Mouse (Mus musculus): ENCODE measurements around the gene Pnpla1. TPM values are rescaled to one million over a fixed set of nuclear protein-coding genes. Genes with fewer than 3 reads are reported as not detected.
"Not testable (repeated sequence)": the region's sequence is repeated elsewhere in the genome, so short reads cannot be mapped to it uniquely, and the experiment has no call there.

Gene Pnpla1
- polyA plus RNA-seq, 2 experiments = 2.7 to 4.5 TPM

DNA sequence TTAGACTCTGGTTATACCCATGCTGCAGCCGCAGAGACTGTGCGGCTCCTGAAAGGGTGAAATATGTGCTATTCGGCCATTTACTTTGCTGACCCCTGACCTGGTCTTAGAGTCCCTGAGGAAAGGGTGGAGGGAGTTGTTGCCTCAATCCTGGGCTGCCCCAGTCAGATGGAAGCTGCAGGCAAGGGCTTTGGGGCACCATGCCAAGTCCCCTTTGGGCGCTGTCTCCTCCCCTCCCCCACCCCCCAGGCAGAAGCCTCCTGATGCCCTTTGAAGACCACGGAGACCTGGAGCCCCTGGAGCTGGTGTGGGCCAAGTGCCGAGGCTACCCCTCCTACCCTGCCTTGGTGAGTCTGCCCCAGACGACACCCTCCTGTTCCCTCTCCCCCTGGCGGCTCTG, 27.1 kb upstream of the Pnpla1 start:
- H3K9ac ChIP-seq (ENCODE audit: low read depth, low read length, severe bottlenecking) = no peak overlapping the region
- peaks cover 94% of the 10 kb centered on the region for H3K36me3 ChIP-seq (ENCODE audit: control insufficient read depth, insufficient read depth, low read length)
- H3K4me2 ChIP-seq (replicated peaks; ENCODE audit: low read depth, low read length, severe bottlenecking) = no peak overlapping the region
- H3K27ac ChIP-seq (replicated peaks; ENCODE audit: low read depth, low read length) = no peak overlapping the region
- no peak for TF ChIP-seq POLR2A (IDR thresholded peaks at IDR 0.05; ENCODE audit: borderline replicate concordance, extremely low read depth, insufficient read depth, insufficient read length)
- WGBS = 66% methylated on average over 8 of the region's 8 CpGs
- no peaks in the 10 kb centered on the region for H3K4me1 ChIP-seq (ENCODE audit: control insufficient read depth, insufficient read depth, low read length)
- ATAC-seq (ENCODE audit: low FRiP score, low read depth) (no peak), DNase-seq (ENCODE audit: low spot score) (no peak)
- H3K27me3 ChIP-seq (ENCODE audit: control insufficient read depth, insufficient read depth, low read length) = no peaks in the 10 kb centered on the region
- no peak overlapping the region for H3K4me3 ChIP-seq (replicated peaks; ENCODE audit: low read length)
- no peaks in the 10 kb centered on the region for H3K9me3 ChIP-seq (ENCODE audit: control insufficient read depth, low read length)

DNA sequence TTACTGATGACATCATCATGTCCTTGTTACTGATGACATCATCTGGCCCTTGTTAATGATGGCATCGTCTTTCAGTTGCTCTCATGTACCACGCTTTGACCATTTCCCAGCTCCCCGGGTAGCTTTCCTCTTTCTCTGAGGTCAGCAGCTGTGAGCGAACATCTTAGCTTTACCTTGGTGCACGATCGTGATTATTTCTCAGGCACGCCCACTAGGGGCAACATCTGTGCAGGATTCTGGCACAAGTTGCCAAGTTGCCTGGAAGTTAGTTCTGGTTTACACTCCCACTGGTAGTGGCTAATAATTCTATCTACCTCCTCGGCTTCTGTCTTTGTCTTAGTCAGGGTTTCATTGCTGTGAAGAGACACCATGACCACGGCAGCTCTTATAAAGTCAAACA, 26.2 kb upstream of the Pnpla1 start:
- WGBS = 78% methylated on average over 9 of the region's 9 CpGs
- ATAC-seq (ENCODE audit: low FRiP score, low read depth) = no peak
- H3K4me2 ChIP-seq (replicated peaks; ENCODE audit: low read depth, low read length, severe bottlenecking) = no peak overlapping the region
- no peak for TF ChIP-seq POLR2A (IDR thresholded peaks at IDR 0.05; ENCODE audit: borderline replicate concordance, extremely low read depth, insufficient read depth, insufficient read length)
- H3K9ac ChIP-seq (ENCODE audit: low read depth, low read length, severe bottlenecking) = no peak overlapping the region
- H3K27ac ChIP-seq (replicated peaks; ENCODE audit: low read depth, low read length) = no peak overlapping the region
- no peaks in the 10 kb centered on the region for H3K27me3 ChIP-seq (ENCODE audit: control insufficient read depth, insufficient read depth, low read length)
- no peaks in the 10 kb centered on the region for H3K9me3 ChIP-seq (ENCODE audit: control insufficient read depth, low read length)
- no peaks in the 10 kb centered on the region for H3K4me1 ChIP-seq (ENCODE audit: control insufficient read depth, insufficient read depth, low read length)
- H3K4me3 ChIP-seq (replicated peaks; ENCODE audit: low read length) = no peak overlapping the region
- H3K36me3 ChIP-seq (ENCODE audit: control insufficient read depth, insufficient read depth, low read length) = peaks cover 94% of the 10 kb centered on the region
- no peak for DNase-seq (ENCODE audit: low spot score)

DNA sequence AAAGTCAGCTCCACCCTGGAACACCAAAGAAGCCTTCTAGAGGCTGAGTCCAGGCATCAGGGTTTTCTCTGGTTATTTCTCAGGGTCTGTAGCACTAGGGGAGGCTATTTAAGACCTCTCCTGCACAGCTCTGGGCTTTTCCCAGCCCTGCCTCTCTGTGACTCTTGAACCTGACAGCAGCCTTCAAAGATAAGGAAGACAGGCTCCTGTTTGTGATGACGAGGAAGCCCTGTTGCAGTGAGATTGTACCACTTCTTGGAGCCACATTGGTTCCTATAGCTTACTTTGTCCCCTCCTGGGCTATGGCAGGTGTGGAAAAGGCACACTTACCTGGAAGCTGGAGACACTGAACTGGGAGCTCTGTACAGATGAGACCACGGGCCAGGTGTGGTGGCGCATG, 25.3 kb upstream of the Pnpla1 start:
- Histone ChIP-seq H3K4me3 (replicated peaks; ENCODE audit: low read length) (no peak overlapping the region), H3K9me3 (ENCODE audit: control insufficient read depth, low read length) (no peaks in the 10 kb centered on the region), H3K9ac (ENCODE audit: low read depth, low read length, severe bottlenecking) (no peak overlapping the region), H3K4me1 (ENCODE audit: control insufficient read depth, insufficient read depth, low read length) (no peaks in the 10 kb centered on the region), H3K27me3 (ENCODE audit: control insufficient read depth, insufficient read depth, low read length) (no peaks in the 10 kb centered on the region), H3K27ac (replicated peaks; ENCODE audit: low read depth, low read length) (no peak overlapping the region), H3K4me2 (replicated peaks; ENCODE audit: low read depth, low read length, severe bottlenecking) (no peak overlapping the region), H3K36me3 (ENCODE audit: control insufficient read depth, insufficient read depth, low read length) (peaks cover 95% of the 10 kb centered on the region)
- 94% methylated on average over 3 of the region's 3 CpGs for WGBS
- no peak for DNase-seq (ENCODE audit: low spot score)
- no peak for TF ChIP-seq POLR2A (IDR thresholded peaks at IDR 0.05; ENCODE audit: borderline replicate concordance, extremely low read depth, insufficient read depth, insufficient read length)
- no peak for ATAC-seq (ENCODE audit: low FRiP score, low read depth)

DNA sequence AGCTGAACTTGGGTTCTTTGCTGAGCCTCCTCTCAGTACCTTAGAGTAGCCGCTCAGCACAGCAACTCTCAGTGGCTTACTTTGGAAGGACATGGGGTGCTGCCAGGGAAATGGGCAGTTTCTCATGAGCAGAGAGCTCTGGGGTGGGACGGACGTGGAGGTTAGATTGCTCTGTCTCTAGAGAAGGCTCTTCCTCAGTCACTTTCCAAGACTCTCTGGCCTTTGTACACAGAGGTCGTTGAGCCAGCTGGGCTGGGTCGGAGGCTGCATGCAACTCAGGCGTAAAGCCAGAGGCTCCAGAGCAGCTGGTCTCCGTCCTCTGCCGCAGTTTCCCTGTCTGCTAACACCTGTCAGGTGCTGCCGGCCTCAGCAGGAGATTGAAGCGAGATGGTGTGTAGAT, 23.5 kb upstream of the Pnpla1 start:
- no peak for TF ChIP-seq POLR2A (IDR thresholded peaks at IDR 0.05; ENCODE audit: borderline replicate concordance, extremely low read depth, insufficient read depth, insufficient read length)
- H3K27ac ChIP-seq (replicated peaks; ENCODE audit: low read depth, low read length) = no peak overlapping the region
- peaks cover 95% of the 10 kb centered on the region for H3K36me3 ChIP-seq (ENCODE audit: control insufficient read depth, insufficient read depth, low read length)
- no peak overlapping the region for H3K4me3 ChIP-seq (replicated peaks; ENCODE audit: low read length)
- 81% methylated on average over 10 of the region's 10 CpGs for WGBS
- H3K27me3 ChIP-seq (ENCODE audit: control insufficient read depth, insufficient read depth, low read length) = no peaks in the 10 kb centered on the region
- H3K4me2 ChIP-seq (replicated peaks; ENCODE audit: low read depth, low read length, severe bottlenecking) = no peak overlapping the region
- H3K4me1 ChIP-seq (ENCODE audit: control insufficient read depth, insufficient read depth, low read length) = no peaks in the 10 kb centered on the region
- ATAC-seq (ENCODE audit: low FRiP score, low read depth) = no peak
- DNase-seq (ENCODE audit: low spot score) = no peak
- no peaks in the 10 kb centered on the region for H3K9me3 ChIP-seq (ENCODE audit: control insufficient read depth, low read length)
- H3K9ac ChIP-seq (ENCODE audit: low read depth, low read length, severe bottlenecking) = no peak overlapping the region

DNA sequence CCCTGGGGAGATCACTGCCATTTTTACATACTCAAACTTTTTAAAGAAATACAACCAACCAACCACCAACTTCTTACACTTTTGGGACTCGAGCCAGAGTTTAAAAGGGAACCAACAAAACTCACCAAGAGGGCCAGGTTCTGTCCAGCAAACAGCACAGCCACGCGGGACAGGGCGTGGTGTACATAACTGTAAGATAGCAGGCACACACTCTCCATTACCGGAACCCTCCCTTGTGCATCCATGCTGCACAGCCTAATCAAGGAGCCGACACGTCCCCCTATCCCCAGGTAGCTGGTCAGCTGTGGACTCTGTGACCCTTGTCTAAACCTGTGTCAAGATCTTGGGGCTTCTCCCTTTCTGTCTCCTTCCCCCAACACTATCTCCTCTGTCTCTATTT, 20.4 kb upstream of the Pnpla1 start:
- no peak for TF ChIP-seq POLR2A (IDR thresholded peaks at IDR 0.05; ENCODE audit: borderline replicate concordance, extremely low read depth, insufficient read depth, insufficient read length)
- Histone ChIP-seq H3K4me2 (replicated peaks; ENCODE audit: low read depth, low read length, severe bottlenecking) (no peak overlapping the region), H3K27me3 (ENCODE audit: control insufficient read depth, insufficient read depth, low read length) (no peaks in the 10 kb centered on the region), H3K27ac (replicated peaks; ENCODE audit: low read depth, low read length) (no peak overlapping the region), H3K9ac (ENCODE audit: low read depth, low read length, severe bottlenecking) (no peak overlapping the region), H3K36me3 (ENCODE audit: control insufficient read depth, insufficient read depth, low read length) (peaks cover 64% of the 10 kb centered on the region), H3K4me3 (replicated peaks; ENCODE audit: low read length) (no peak overlapping the region), H3K4me1 (ENCODE audit: control insufficient read depth, insufficient read depth, low read length) (no peaks in the 10 kb centered on the region), H3K9me3 (ENCODE audit: control insufficient read depth, low read length) (no peaks in the 10 kb centered on the region)
- ATAC-seq (ENCODE audit: low FRiP score, low read depth) (no peak), DNase-seq (ENCODE audit: low spot score) (no peak)
- WGBS = 93% methylated on average over 7 of the region's 7 CpGs

DNA sequence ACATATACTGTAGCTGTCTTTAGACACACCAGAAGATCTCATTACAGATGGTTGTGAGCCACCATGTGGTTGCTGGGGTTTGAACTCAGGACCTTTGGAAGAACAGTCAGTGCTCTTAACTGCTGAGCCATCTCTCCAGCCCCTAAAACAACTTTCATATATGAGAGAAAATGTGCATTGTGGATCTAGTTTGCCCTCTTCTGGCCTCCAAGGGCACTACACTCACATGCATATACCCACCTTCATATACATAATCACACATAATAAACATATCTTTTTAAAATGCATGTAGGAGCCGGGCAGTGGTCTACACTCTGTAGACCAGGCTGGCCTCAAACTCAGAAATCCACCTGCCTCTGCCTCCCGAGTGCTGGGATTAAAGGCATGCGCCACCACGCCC, 16.3 kb upstream of the Pnpla1 start:
- not testable (repeated sequence) for H3K4me3 ChIP-seq (replicated peaks; ENCODE audit: low read length); H3K27me3 ChIP-seq (ENCODE audit: control insufficient read depth, insufficient read depth, low read length); DNase-seq (ENCODE audit: low spot score); H3K4me2 ChIP-seq (replicated peaks; ENCODE audit: low read depth, low read length, severe bottlenecking); H3K9me3 ChIP-seq (ENCODE audit: control insufficient read depth, low read length); ATAC-seq (ENCODE audit: low FRiP score, low read depth); H3K9ac ChIP-seq (ENCODE audit: low read depth, low read length, severe bottlenecking); H3K27ac ChIP-seq (replicated peaks; ENCODE audit: low read depth, low read length); H3K4me1 ChIP-seq (ENCODE audit: control insufficient read depth, insufficient read depth, low read length)
- 97% methylated on average over 4 of the region's 4 CpGs for WGBS
- H3K36me3 ChIP-seq (ENCODE audit: control insufficient read depth, insufficient read depth, low read length) = peaks cover 26% of the 10 kb centered on the region

All from limb, embryonic 14.5 days (tissue).